Mouse (Mus musculus): Measurements from ENCODE around the gene Cemip. TPM values are rescaled to one million over a fixed set of nuclear protein-coding genes. Genes with fewer than 3 reads are reported as not detected.

Cemip gene
- total and polyA plus RNA-seq, 3 experiments, result 0.12 to 0.14 TPM; not detected in 1

GRCm38 (mm10) chr7:84019381-84019780, 66.9 kb downstream of the Cemip start:
- no peak for DNase-seq
- intact Hi-C loops (cut with DNase I), result no loop called here
- H3K4me3 ChIP-seq, result no peak overlapping the region

GRCm38 (mm10) chr7:84018291-84019266, 67.7 kb downstream of the Cemip start:
- H3K27me3 ChIP-seq (ENCODE audit: control insufficient read depth, insufficient read depth, low read length), result no peaks in the 10 kb centered on the region
- intact Hi-C loops (cut with DNase I), result no loop called here
- no peak overlapping the region for H3K9ac ChIP-seq (ENCODE audit: low read depth, low read length)
- 40% methylated on average over 5 of the region's 5 CpGs for WGBS
- no peaks in the 10 kb centered on the region for H3K79me2 ChIP-seq (replicated peaks; ENCODE audit: control insufficient read depth, insufficient read depth, low read length)
- peaks cover 4% of the 10 kb centered on the region for H3K4me1 ChIP-seq (ENCODE audit: control insufficient read depth, insufficient read depth, low read length)
- no peak overlapping the region for H3K4me3 ChIP-seq
- H3K36me3 ChIP-seq (ENCODE audit: control insufficient read depth, insufficient read depth, low read length), result no peaks in the 10 kb centered on the region
- no peak overlapping the region for H3K27ac ChIP-seq
- no peak for TF ChIP-seq EP300 (IDR thresholded peaks at IDR 0.05; ENCODE audit: insufficient read depth, low read depth, low read length)
- no peak for TF ChIP-seq CTCF (IDR thresholded peaks at IDR 0.05)
- no peak for TF ChIP-seq POLR2A (IDR thresholded peaks at IDR 0.05; ENCODE audit: insufficient read depth, low read depth, low read length)
- peak; percentile 66 to 81 for DNase-seq

More at GRCm38 (mm10) chr7:84019381-84019780, 66.9 kb downstream of the Cemip start:
- H3K36me3 ChIP-seq (ENCODE audit: control insufficient read depth, insufficient read depth, low read length), result no peaks in the 10 kb centered on the region
- H3K27me3 ChIP-seq (ENCODE audit: control insufficient read depth, insufficient read depth, low read length), result no peaks in the 10 kb centered on the region
- H3K9ac ChIP-seq (ENCODE audit: low read depth, low read length), result no peak overlapping the region
- peaks cover 2% of the 10 kb centered on the region for H3K4me1 ChIP-seq (ENCODE audit: control insufficient read depth, insufficient read depth, low read length)
- no peaks in the 10 kb centered on the region for H3K79me2 ChIP-seq (replicated peaks; ENCODE audit: control insufficient read depth, insufficient read depth, low read length)
- TF ChIP-seq POLR2A (IDR thresholded peaks at IDR 0.05; ENCODE audit: insufficient read depth, low read depth, low read length) (no peak), EP300 (IDR thresholded peaks at IDR 0.05; ENCODE audit: insufficient read depth, low read depth, low read length) (no peak), CTCF (IDR thresholded peaks at IDR 0.05) (no peak)
- H3K27ac ChIP-seq, result no peak overlapping the region

- Histone ChIP-seq H3K27me3 (ENCODE audit: control insufficient read depth, insufficient read depth, low read length) (no peaks in the 10 kb centered on the region), H3K4me3 (no peak overlapping the region), H3K27ac (no peak overlapping the region), H3K9ac (ENCODE audit: low read depth, low read length) (no peak overlapping the region), H3K4me1 (ENCODE audit: control insufficient read depth, insufficient read depth, low read length) (peaks cover 4% of the 10 kb centered on the region), H3K79me2 (replicated peaks; ENCODE audit: control insufficient read depth, insufficient read depth, low read length) (no peaks in the 10 kb centered on the region), H3K36me3 (ENCODE audit: control insufficient read depth, insufficient read depth, low read length) (no peaks in the 10 kb centered on the region)
- DNase-seq, result no peak
- WGBS, result 54% methylated on average over 1 of the region's 1 CpGs
- TF ChIP-seq EP300 (IDR thresholded peaks at IDR 0.05; ENCODE audit: insufficient read depth, low read depth, low read length), result no peak
- TF ChIP-seq POLR2A (IDR thresholded peaks at IDR 0.05; ENCODE audit: insufficient read depth, low read depth, low read length), result no peak
- TF ChIP-seq CTCF (IDR thresholded peaks at IDR 0.05), result no peak
- intact Hi-C loops (cut with DNase I), result no loop called here
Observed at GRCm38 (mm10) chr7:84015050-84015449, 71.3 kb downstream of the Cemip start.

- intact Hi-C loops (cut with DNase I), result loop anchor here (2.0 kb wide), 1 partner anchor 29 kb away; no protein-coding TSS in a partner anchor
- H3K36me3 ChIP-seq (ENCODE audit: control insufficient read depth, insufficient read depth, low read length), result no peaks in the 10 kb centered on the region
- DNase-seq, result peak; percentile 24 to 55
- no peaks in the 10 kb centered on the region for H3K27me3 ChIP-seq (ENCODE audit: control insufficient read depth, insufficient read depth, low read length)
- H3K4me3 ChIP-seq, result no peak overlapping the region
- WGBS, result 34% methylated on average over 4 of the region's 4 CpGs
- TF ChIP-seq POLR2A (IDR thresholded peaks at IDR 0.05; ENCODE audit: insufficient read depth, low read depth, low read length) (no peak), CTCF (IDR thresholded peaks at IDR 0.05) (no peak), EP300 (IDR thresholded peaks at IDR 0.05; ENCODE audit: insufficient read depth, low read depth, low read length) (0 out of 2 replicates have a peak, but pooled peaks have one; percentile 11)
- H3K79me2 ChIP-seq (replicated peaks; ENCODE audit: control insufficient read depth, insufficient read depth, low read length), result no peaks in the 10 kb centered on the region
- no peak overlapping the region for H3K9ac ChIP-seq (ENCODE audit: low read depth, low read length)
- no peak overlapping the region for H3K27ac ChIP-seq
- peaks cover 4% of the 10 kb centered on the region for H3K4me1 ChIP-seq (ENCODE audit: control insufficient read depth, insufficient read depth, low read length)
Observed at GRCm38 (mm10) chr7:84013656-84014055, 72.6 kb downstream of the Cemip start.

GRCm38 (mm10) chr7:84004357-84004756, 81.9 kb downstream of the Cemip start:
- Histone ChIP-seq H3K4me1 (ENCODE audit: control insufficient read depth, insufficient read depth, low read length) (no peaks in the 10 kb centered on the region), H3K36me3 (ENCODE audit: control insufficient read depth, insufficient read depth, low read length) (no peaks in the 10 kb centered on the region), H3K27me3 (ENCODE audit: control insufficient read depth, insufficient read depth, low read length) (no peaks in the 10 kb centered on the region), H3K27ac (no peak overlapping the region), H3K9ac (ENCODE audit: low read depth, low read length) (no peak overlapping the region), H3K79me2 (replicated peaks; ENCODE audit: control insufficient read depth, insufficient read depth, low read length) (no peaks in the 10 kb centered on the region), H3K4me3 (no peak overlapping the region)
- intact Hi-C loops (cut with DNase I), result no loop called here
- no peak for DNase-seq
- 74% methylated on average over 6 of the region's 6 CpGs for WGBS
- no peak for TF ChIP-seq POLR2A (IDR thresholded peaks at IDR 0.05; ENCODE audit: insufficient read depth, low read depth, low read length)
- no peak for TF ChIP-seq CTCF (IDR thresholded peaks at IDR 0.05)
- no peak for TF ChIP-seq EP300 (IDR thresholded peaks at IDR 0.05; ENCODE audit: insufficient read depth, low read depth, low read length)

- no peaks in the 10 kb centered on the region for H3K4me1 ChIP-seq (ENCODE audit: control insufficient read depth, insufficient read depth, low read length)
- DNase-seq, result no peak
- no peaks in the 10 kb centered on the region for H3K27me3 ChIP-seq (ENCODE audit: control insufficient read depth, insufficient read depth, low read length)
- H3K36me3 ChIP-seq (ENCODE audit: control insufficient read depth, insufficient read depth, low read length), result no peaks in the 10 kb centered on the region
- no peaks in the 10 kb centered on the region for H3K79me2 ChIP-seq (replicated peaks; ENCODE audit: control insufficient read depth, insufficient read depth, low read length)
- no peak overlapping the region for H3K9ac ChIP-seq (ENCODE audit: low read depth, low read length)
- TF ChIP-seq EP300 (IDR thresholded peaks at IDR 0.05; ENCODE audit: insufficient read depth, low read depth, low read length) (no peak), POLR2A (IDR thresholded peaks at IDR 0.05; ENCODE audit: insufficient read depth, low read depth, low read length) (no peak), CTCF (IDR thresholded peaks at IDR 0.05) (no peak)
- H3K4me3 ChIP-seq, result no peak overlapping the region
- intact Hi-C loops (cut with DNase I), result no loop called here
- no peak overlapping the region for H3K27ac ChIP-seq
- 89% methylated on average over 3 of the region's 3 CpGs for WGBS
Observed at GRCm38 (mm10) chr7:84001516-84001915, 84.8 kb downstream of the Cemip start.
